Mouse (Mus musculus): Measurements from ENCODE around the gene Cramp1l. TPM values are rescaled to one million over a fixed set of nuclear protein-coding genes. Genes with fewer than 3 reads are reported as not detected.

Cramp1l gene
- polyA plus RNA-seq, 1 experiment from 2014 or later = 8.5 TPM

DNA sequence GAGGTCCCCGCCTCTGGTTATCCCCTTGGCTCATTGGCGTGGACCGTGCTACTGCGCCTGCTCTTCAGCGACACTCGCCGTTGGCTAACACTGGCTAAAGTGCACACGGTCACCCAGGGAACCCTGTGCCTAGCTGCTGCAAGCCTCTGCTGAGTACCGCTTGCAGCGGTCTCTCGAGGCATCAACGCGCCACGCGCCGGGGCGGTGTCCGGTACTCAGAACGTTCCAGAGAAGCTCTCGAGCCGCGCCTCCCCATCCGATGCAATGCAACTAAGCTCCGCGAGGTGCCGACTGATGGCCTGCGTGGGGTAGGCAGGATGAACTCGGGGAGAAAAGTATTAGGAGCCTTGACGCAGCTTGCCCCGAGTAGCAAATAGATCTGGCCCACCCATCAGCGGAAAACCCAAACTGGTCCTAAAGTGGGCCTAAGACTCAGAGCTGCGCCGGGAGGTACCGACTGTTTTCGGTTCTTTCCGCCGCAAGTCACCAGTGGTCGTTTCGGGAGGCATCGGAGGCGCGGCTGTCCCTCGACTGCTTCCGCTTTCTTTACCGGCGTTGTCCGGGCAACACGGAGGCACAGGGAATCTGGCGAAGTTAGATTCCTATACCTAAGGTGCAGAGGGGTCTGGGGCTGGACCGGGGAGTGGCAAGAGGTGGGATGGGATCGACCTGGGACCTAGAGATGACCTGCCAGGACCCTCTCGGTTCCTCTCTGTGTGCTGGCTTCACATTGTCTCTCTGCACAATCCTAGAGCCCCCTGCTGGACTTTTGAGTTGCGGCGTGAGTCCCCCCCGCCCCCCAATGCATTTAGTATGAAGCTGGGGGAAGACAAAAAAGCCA lies 924 bp upstream of the Cramp1l start:
- peak overlapping the region; percentile 84 for H3K27ac ChIP-seq (ENCODE audit: poor library complexity, severe bottlenecking)
- peaks cover 18% of the 10 kb centered on the region for H3K36me3 ChIP-seq
- peak overlapping the region; percentile 81 for H3K9ac ChIP-seq
- H3K4me2 ChIP-seq = peak overlapping the region; percentile 98
- H3K4me1 ChIP-seq (replicated peaks) = peaks cover 11% of the 10 kb centered on the region
- no peaks in the 10 kb centered on the region for H3K27me3 ChIP-seq (replicated peaks)
- peak overlapping the region; percentile 98 for H3K4me3 ChIP-seq
- H3K9me3 ChIP-seq (replicated peaks) = no peaks in the 10 kb centered on the region
- under 1% methylated on average over 55 of the region's 55 CpGs for WGBS
- peak; percentile 81 for ATAC-seq (ENCODE audit: insufficient number of reproducible peaks, low FRiP score)

DNA sequence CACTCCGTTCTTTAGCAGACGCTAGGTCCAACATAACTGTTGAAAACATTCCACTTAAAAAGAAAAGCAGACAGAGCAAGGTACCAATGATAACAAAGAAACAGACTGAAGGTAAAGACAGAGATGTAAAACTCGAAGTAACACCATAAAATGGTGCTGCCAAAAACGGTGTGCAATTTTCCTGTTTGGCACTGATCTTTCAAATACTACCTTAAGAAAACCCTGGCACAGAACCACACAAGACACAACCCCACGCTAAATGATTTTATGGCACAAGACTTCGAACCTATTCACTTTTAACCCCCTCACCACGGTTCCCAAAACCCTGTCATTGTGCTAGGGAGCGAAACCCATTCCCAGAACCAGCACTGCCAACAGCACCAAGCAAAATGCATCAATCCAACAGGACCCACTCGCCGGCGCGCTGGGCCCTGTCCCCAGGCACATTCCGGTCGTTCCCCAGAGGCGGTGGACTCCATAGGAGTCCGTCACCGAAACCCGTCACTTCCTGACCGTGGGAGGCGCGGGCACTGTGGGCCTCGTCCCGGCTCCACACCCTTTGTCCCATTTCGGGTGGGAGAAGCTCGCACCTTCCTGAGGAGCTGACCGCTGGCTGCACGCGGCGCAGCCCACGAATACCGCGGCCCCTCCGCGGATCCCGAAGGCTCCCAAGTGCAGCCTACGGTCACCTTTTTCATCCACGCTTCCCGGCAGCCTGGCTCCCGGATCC lies 582 bp downstream of the Cramp1l start:
- under 1% methylated on average over 39 of the region's 39 CpGs for WGBS

DNA sequence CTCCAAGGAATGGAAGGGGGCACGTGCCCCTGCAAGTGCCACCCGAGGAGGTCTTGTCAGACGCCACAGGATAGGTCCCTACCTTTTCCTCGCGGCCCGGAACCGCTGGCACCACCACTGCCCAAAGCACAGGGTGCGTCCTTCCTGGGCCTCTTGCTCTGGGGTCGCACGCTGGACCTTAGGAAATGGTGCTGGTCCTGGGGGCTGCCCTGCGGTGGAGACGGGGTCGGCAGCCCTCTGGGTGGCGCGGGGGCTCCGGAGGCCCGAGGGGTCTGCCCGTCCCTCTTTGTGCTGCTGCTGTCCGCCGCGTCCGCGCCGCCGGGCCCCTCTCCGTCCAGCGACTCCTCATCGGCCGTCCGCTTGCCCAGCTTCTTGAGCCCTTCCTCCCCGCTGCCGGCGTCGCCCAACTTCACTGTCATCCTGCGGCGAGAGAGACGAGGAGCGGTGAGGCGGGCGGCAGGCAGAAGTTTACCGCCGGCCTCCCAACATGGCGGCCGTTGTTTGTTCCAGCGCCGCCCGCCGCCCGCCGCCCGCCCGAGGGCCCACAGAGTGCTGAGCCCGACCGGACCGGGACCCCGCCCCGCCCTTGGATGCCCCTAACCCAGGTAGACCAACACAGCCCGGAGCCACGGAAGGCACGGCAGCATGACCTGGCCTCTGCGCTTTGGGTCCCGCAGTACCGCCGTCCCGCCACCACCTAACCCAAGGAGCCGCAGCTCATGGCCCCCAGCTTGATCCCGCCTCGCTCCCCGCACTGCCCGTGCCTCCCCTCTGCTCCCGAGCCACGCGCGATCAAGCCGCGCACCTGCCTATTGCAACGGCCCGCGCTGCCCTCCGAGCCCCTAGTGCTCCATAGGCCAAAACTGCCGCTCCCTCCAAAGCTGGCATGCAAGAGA lies 1.7 kb downstream of the Cramp1l start:
- Histone ChIP-seq H3K4me3 (peak overlapping the region; percentile 98), H3K4me1 (replicated peaks) (peaks cover 11% of the 10 kb centered on the region), H3K9ac (peak overlapping the region; percentile 96), H3K36me3 (peaks cover 28% of the 10 kb centered on the region), H3K27me3 (replicated peaks) (no peaks in the 10 kb centered on the region), H3K27ac (ENCODE audit: poor library complexity, severe bottlenecking) (peak overlapping the region; percentile 90), H3K4me2 (peak overlapping the region; percentile 98), H3K9me3 (replicated peaks) (no peaks in the 10 kb centered on the region)
- under 1% methylated on average over 69 of the region's 81 CpGs for WGBS
- ATAC-seq (ENCODE audit: insufficient number of reproducible peaks, low FRiP score) = no peak

More for the DNA sequence above, 582 bp downstream of the Cramp1l start:
- H3K4me3 ChIP-seq = peak overlapping the region; percentile 98
- 0 out of 2 replicates have a peak, but pooled peaks have one; percentile 7 for ATAC-seq (ENCODE audit: insufficient number of reproducible peaks, low FRiP score)
- H3K9me3 ChIP-seq (replicated peaks) = no peaks in the 10 kb centered on the region
- peaks cover 11% of the 10 kb centered on the region for H3K4me1 ChIP-seq (replicated peaks)
- peak overlapping the region; percentile 96 for H3K9ac ChIP-seq
- H3K36me3 ChIP-seq = peaks cover 25% of the 10 kb centered on the region
- H3K27ac ChIP-seq (ENCODE audit: poor library complexity, severe bottlenecking) = peak overlapping the region; percentile 90
- H3K27me3 ChIP-seq (replicated peaks) = no peaks in the 10 kb centered on the region
- H3K4me2 ChIP-seq = peak overlapping the region; percentile 98

DNA sequence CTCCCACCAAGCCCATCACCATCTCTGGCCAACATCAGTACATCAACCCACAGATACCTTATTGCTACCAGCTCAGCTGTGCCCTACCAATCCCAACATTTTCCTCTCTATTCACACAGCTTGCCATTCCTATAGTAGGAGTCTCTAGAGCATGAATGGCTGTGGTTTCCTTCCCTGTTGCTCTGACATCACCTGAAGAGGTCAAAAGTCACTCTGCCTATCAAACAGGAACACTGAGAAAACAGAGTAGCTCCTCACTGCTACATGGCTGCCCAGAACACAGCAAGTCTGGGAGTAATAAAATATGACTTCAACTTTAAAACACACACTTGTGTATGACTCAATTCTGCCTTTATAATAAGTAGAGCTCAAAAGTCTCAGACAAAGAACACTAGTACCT lies 8.1 kb downstream of the Cramp1l start:
- 0 out of 2 replicates have a peak, but pooled peaks cover 4% of the 10 kb centered on the region for H3K4me1 ChIP-seq (replicated peaks)
- no peaks in the 10 kb centered on the region for H3K27me3 ChIP-seq (replicated peaks)
- H3K9me3 ChIP-seq (replicated peaks) = no peaks in the 10 kb centered on the region
- H3K27ac ChIP-seq (ENCODE audit: poor library complexity, severe bottlenecking) = no peak overlapping the region
- no peak overlapping the region for H3K9ac ChIP-seq
- no peak overlapping the region for H3K4me3 ChIP-seq
- peaks cover 78% of the 10 kb centered on the region for H3K36me3 ChIP-seq
- no peak for ATAC-seq (ENCODE audit: insufficient number of reproducible peaks, low FRiP score)
- no peak overlapping the region for H3K4me2 ChIP-seq

DNA sequence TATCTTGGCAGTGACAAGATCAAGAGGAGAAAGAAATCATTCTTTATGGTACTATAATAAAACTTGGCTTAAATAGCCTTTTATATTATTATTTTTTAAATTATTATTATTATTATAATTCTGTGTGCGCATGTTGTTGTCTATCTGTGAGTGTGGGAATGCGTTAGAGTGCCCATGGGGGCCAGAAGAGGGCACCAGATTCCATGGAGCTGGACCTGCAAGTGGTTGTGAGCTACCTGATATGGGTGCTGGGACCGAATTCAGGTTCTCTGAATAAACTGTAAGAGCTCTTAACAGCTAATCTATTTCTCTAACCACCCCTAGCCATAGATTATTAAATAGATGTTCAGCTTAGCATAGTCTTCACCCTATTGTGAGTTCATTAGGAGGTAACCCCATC lies 10.5 kb downstream of the Cramp1l start:
- Histone ChIP-seq H3K4me2 (no peak overlapping the region), H3K4me3 (no peak overlapping the region), H3K4me1 (replicated peaks) (0 out of 2 replicates have a peak, but pooled peaks cover 4% of the 10 kb centered on the region), H3K9ac (no peak overlapping the region), H3K27ac (ENCODE audit: poor library complexity, severe bottlenecking) (no peak overlapping the region), H3K36me3 (peaks cover 81% of the 10 kb centered on the region), H3K27me3 (replicated peaks) (no peaks in the 10 kb centered on the region), H3K9me3 (replicated peaks) (no peaks in the 10 kb centered on the region)
- 93% methylated on average over 3 of the region's 3 CpGs for WGBS
- no peak for ATAC-seq (ENCODE audit: insufficient number of reproducible peaks, low FRiP score)

DNA sequence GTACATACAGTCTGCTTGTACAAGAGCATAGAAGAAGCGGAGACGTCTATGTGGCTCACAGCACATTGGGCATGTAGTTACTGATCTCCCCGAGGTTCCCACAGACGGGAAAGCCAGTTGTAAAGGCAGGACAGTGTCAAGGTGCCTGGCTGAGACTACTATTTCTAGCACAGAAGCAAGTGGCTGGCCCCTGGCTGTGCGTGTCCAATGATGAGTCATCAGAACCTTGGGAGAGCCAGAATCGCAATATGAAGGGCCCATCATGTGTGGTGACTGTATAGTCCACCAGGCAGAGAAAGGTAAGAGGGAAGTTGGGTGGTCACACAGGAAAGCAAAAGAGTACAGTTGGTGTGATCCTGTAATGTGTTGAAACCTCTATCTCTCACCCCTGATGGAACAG lies 20.9 kb downstream of the Cramp1l start:
- no peak overlapping the region for H3K9ac ChIP-seq
- no peak overlapping the region for H3K4me3 ChIP-seq
- H3K9me3 ChIP-seq (replicated peaks) = no peaks in the 10 kb centered on the region
- no peak for ATAC-seq (ENCODE audit: insufficient number of reproducible peaks, low FRiP score)
- no peak overlapping the region for H3K4me2 ChIP-seq
- H3K27ac ChIP-seq (ENCODE audit: poor library complexity, severe bottlenecking) = no peak overlapping the region
- H3K27me3 ChIP-seq (replicated peaks) = no peaks in the 10 kb centered on the region
- 91% methylated on average over 6 of the region's 6 CpGs for WGBS
- H3K36me3 ChIP-seq = peaks cover 92% of the 10 kb centered on the region
- H3K4me1 ChIP-seq (replicated peaks) = no peaks in the 10 kb centered on the region

DNA sequence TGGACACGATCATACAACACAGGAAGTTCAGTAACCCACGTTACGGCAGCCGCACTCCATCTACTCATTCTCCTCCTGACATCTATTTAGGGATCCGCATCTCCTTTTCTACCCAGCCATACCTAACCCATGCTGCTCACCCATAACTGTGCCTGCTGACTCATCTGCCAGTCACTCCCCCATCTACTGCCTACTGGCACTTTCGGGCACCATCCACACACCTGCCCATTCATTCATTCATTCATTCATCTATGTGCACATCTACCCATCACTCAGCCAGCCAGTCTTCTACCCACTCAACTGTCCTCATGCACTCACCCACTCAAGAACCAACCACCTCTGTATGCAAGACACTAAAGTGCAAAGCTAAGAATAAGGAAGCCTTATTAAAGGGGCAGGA lies 28.4 kb downstream of the Cramp1l start:
- Histone ChIP-seq H3K4me1 (replicated peaks) (no peaks in the 10 kb centered on the region), H3K36me3 (peaks cover 91% of the 10 kb centered on the region), H3K9me3 (replicated peaks) (no peaks in the 10 kb centered on the region), H3K9ac (no peak overlapping the region), H3K4me2 (no peak overlapping the region), H3K27me3 (replicated peaks) (no peaks in the 10 kb centered on the region), H3K4me3 (no peak overlapping the region), H3K27ac (ENCODE audit: poor library complexity, severe bottlenecking) (no peak overlapping the region)
- no peak for ATAC-seq (ENCODE audit: insufficient number of reproducible peaks, low FRiP score)
- WGBS = 94% methylated on average over 6 of the region's 6 CpGs

DNA sequence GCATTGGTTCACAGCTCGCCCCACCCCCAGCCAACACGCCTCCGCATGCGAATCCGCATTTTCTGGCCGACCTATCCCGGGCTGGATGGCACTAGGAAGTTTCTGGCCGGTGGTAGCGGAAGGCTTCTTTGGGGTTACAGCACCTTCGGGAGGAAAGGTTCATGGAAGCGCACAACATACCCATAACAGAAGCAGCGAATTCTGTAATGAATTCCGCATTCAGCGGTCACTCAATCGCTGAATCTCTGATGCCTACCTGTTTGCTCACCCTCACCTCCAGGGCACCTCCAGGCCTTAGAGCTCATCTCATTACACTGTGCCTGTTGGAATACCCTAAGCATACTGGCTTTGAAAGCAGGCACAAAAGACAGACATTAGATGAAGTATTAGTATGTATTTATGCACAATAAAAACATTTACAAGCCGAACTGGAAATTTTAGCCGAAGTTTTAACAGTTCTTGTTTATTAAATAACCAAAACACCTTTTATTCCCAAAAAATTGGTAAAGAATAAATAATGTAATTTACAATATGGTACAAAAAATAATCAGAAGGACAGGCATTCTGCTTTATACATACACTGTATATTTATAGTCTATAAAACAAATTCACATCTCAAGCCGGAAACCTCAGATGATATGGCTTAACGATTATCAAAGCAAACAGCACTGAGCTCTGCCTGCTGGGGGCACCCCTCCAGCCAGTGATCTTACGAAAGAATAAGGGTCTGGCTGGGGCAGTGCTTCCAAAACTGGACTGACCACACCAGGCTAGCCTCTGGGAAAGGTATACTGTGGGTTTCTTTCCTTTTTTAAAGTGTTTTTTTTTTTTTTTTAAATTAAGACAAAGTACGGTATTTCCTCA lies 54.5 kb downstream of the Cramp1l start:
- Histone ChIP-seq H3K36me3 (peaks cover 52% of the 10 kb centered on the region), H3K4me2 (peak overlapping the region; percentile 83), H3K27ac (ENCODE audit: poor library complexity, severe bottlenecking) (no peak overlapping the region; the same call in 1 of the 2 replicates), H3K4me1 (replicated peaks) (peaks cover 12% of the 10 kb centered on the region), H3K9ac (peak overlapping the region; percentile 34; the same call in 1 of the 2 replicates), H3K4me3 (peak overlapping the region; percentile 100), H3K9me3 (replicated peaks) (no peaks in the 10 kb centered on the region), H3K27me3 (replicated peaks) (no peaks in the 10 kb centered on the region)
- ATAC-seq (ENCODE audit: insufficient number of reproducible peaks, low FRiP score) = no peak
- WGBS = 16% methylated on average over 21 of the region's 21 CpGs

DNA sequence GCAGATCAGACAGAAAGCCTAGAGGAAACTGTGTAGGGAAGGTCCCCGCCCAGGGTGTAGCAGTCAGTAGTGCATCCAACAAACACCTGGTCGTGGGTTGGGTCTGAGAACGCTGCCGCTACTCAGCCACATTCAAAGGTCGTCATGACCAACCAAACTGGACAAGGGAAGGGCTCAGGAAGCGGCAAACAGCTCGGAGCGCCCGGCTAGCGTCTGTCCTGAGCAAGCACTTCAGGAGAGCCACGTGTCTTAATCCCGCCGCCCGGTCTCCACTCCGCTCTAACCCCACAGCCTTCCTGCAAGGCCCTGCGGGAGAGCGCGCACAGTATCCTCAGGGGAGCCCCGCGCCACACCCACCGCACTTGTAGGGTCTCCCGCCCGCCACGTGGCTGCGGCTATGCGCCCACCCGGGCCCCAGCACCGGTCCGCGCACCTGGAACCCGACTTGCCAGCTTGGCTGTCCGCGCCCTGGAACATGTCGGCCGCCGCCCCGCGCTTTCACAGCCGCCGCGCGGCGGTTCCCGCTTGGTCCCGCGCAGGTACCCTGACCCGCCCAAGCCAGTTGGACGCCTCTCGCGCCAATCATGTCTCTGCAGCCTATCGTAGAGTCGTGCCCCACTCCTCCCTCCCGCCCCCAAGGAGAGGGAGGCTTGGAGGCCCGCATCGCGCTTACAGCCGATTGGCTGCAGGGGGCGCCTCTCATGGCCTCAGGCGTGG lies 55.3 kb downstream of the Cramp1l start, which contains the start of gene Jpt2:
Gene Jpt2 (minus strand): TSS at position 555 of the 717 bp plus-strand sequence.
- H3K27me3 ChIP-seq (replicated peaks) = no peaks in the 10 kb centered on the region
- H3K9me3 ChIP-seq (replicated peaks) = no peaks in the 10 kb centered on the region
- under 1% methylated on average over 59 of the region's 59 CpGs for whole genome bisulfite sequencing
- H3K4me2 ChIP-seq = peak within 1 kb of the TSS; percentile 83
- peaks cover 52% of the 10 kb centered on the region for H3K36me3 ChIP-seq
- peak within 1 kb of the TSS; percentile 98 for H3K9ac ChIP-seq
- peak within 1 kb of the TSS; percentile 92 for H3K27ac ChIP-seq (ENCODE audit: poor library complexity, severe bottlenecking)
- peaks cover 12% of the 10 kb centered on the region for H3K4me1 ChIP-seq (replicated peaks)
- ATAC-seq (ENCODE audit: insufficient number of reproducible peaks, low FRiP score) = peak; percentile 100
- H3K4me3 ChIP-seq = peak within 1 kb of the TSS; percentile 100
